Mouse (Mus musculus) yolk sac, embryonic 10.5 days (tissue): ENCODE data around the gene Nat8f1.
"Not testable (repeated sequence)": the region's sequence is repeated elsewhere in the genome, so short reads cannot be mapped to it uniquely, and the experiment has no call there.

Source experiments
- DNase-seq: peaks from one replicate; pipeline ENCODE4 v3.0.0-alpha.2; 2017; ENCODE audit warnings: low spot score

The Nat8f1 gene

GRCm38 (mm10) chr6:85915539-85916513 is at the start of gene Nat8f1:
Gene Nat8f1 (minus strand): TSS chr6:85915687.
- peak; percentile 91 for DNase-seq

- peak; percentile 92 for DNase-seq
These were observed 45.9 kb upstream of the Nat8f1 start, which contains the start of gene Dusp11 for GRCm38 (mm10) chr6:85961101-85962091. Gene Dusp11 (minus strand): TSS chr6:85961667.

GRCm38 (mm10) chr6:85957581-85957980 is 42.1 kb upstream of the Nat8f1 start:
- DNase-seq: no peak

GRCm38 (mm10) chr6:85948549-85948948 is 33.1 kb upstream of the Nat8f1 start:
- DNase-seq: no peak

GRCm38 (mm10) chr6:85942469-85942868 is 27.0 kb upstream of the Nat8f1 start:
- DNase-seq: no peak

GRCm38 (mm10) chr6:85938701-85939100 is 23.2 kb upstream of the Nat8f1 start:
- no peak for DNase-seq

- peak; percentile 85 for DNase-seq
These were observed 21.3 kb upstream of the Nat8f1 start for GRCm38 (mm10) chr6:85936508-85937465.

- no peak for DNase-seq
These were observed 20.2 kb upstream of the Nat8f1 start for GRCm38 (mm10) chr6:85935646-85936045.

- DNase-seq: peak; percentile 22
These were observed 18.6 kb upstream of the Nat8f1 start for GRCm38 (mm10) chr6:85934047-85934446.

- DNase-seq: peak; percentile 79
These were observed 13.8 kb upstream of the Nat8f1 start for GRCm38 (mm10) chr6:85929312-85929711.

- DNase-seq: peak; percentile 71
These were observed 12.3 kb upstream of the Nat8f1 start for GRCm38 (mm10) chr6:85927476-85928464.

GRCm38 (mm10) chr6:85926709-85927108 is 11.2 kb upstream of the Nat8f1 start:
- no peak for DNase-seq

GRCm38 (mm10) chr6:85923643-85924042 is 8.2 kb upstream of the Nat8f1 start:
- DNase-seq: no peak

GRCm38 (mm10) chr6:85919401-85919800 is 3.9 kb upstream of the Nat8f1 start:
- no peak for DNase-seq

- not testable (repeated sequence) for DNase-seq
These were observed 2.9 kb upstream of the Nat8f1 start for GRCm38 (mm10) chr6:85918341-85918740.

GRCm38 (mm10) chr6:85916596-85916995 is 1.1 kb upstream of the Nat8f1 start:
- DNase-seq: no peak

- no peak for DNase-seq
These were observed 347 bp downstream of the Nat8f1 start for GRCm38 (mm10) chr6:85915141-85915538.

- no peak for DNase-seq
These were observed 3.9 kb downstream of the Nat8f1 start, which contains the start of gene Tprkb for GRCm38 (mm10) chr6:85911587-85911986. Gene Tprkb (plus strand): TSS chr6:85911865.

- no peak for DNase-seq
These were observed 5.8 kb downstream of the Nat8f1 start for GRCm38 (mm10) chr6:85909704-85910103.

- DNase-seq: no peak
These were observed 7.1 kb downstream of the Nat8f1 start for GRCm38 (mm10) chr6:85908341-85908740.
